Mouse (Mus musculus) embryonic facial prominence, embryonic 11.5 days (tissue): ENCODE results near the gene Zfp385b. TPM values are rescaled to one million over a fixed set of nuclear protein-coding genes. Genes with fewer than 3 reads are reported as not detected.

Experiments used
- ATAC-seq: fragments of 200-750 bp; cut with Nextera tagmentation; replicated peaks from 2 replicates; pipeline ENCODE4 v1.8.0; 2017; ENCODE audit warnings: low read depth; ENCODE audit not compliant: insufficient number of reproducible peaks, low FRiP score, low TSS enrichment
- DNase-seq: peaks from one replicate; pipeline ENCODE4 v3.0.0-alpha.2; 2015; ENCODE audit warnings: low spot score
- H3K27ac ChIP-seq: fragments of 300-500 bp; sonication (generic); replicated peaks from 2 replicates; pipeline ENCODE4 v1.5.1; 2014; ENCODE audit warnings: mild to moderate bottlenecking, low read depth, low read length, control low read depth
- H3K27me3 ChIP-seq: fragments of 300-500 bp; sonication (generic); 2 replicates; pipeline ENCODE4 v1.6.1; 2014; ENCODE audit warnings: mild to moderate bottlenecking, low read length, moderate library complexity, mixed read lengths; ENCODE audit not compliant: control insufficient read depth, insufficient read depth
- H3K36me3 ChIP-seq: fragments of 300-500 bp; sonication (generic); replicated peaks from 2 replicates; pipeline ENCODE4 v1.6.1; 2014; ENCODE audit warnings: low read depth, mild to moderate bottlenecking, low read length, moderate library complexity, mixed read lengths; ENCODE audit not compliant: control insufficient read depth, insufficient read depth
- H3K4me1 ChIP-seq: fragments of 300-500 bp; sonication (generic); 2 replicates; pipeline ENCODE4 v1.6.1; 2014; ENCODE audit warnings: low read length, mixed read lengths; ENCODE audit not compliant: control insufficient read depth, insufficient read depth
- H3K4me2 ChIP-seq: fragments of 300-500 bp; sonication (generic); 2 replicates; pipeline ENCODE4 v1.6.1; 2014; ENCODE audit warnings: low read depth, mild to moderate bottlenecking, control low read depth, low read length, moderate library complexity
- H3K4me3 ChIP-seq: fragments of 300-500 bp; sonication (generic); 2 replicates; pipeline ENCODE4 v1.5.1; 2014; ENCODE audit warnings: low read depth, low read length, control low read depth
- H3K9ac ChIP-seq: fragments of 300-500 bp; sonication (generic); replicated peaks from 2 replicates; pipeline ENCODE4 v1.6.1; 2014; ENCODE audit warnings: mild to moderate bottlenecking, control low read depth, low read length
- H3K9me3 ChIP-seq: fragments of 300-500 bp; sonication (generic); replicated peaks from 2 replicates; pipeline ENCODE4 v1.6.1; 2016; ENCODE audit warnings: mild to moderate bottlenecking, low read length, inconsistent platforms, mixed read lengths; ENCODE audit not compliant: control insufficient read depth
- WGBS: fragments of 180-500 bp; shearing (Covaris S2); extraction: QIAGEN DNeasy Blood & Tissue Kit; methylation state at CpG from one replicate; pipeline ENCODE4 v1.1.7; 2014; 5-methylcytosine and 5-hydroxymethylcytosine counted together
- polyA plus RNA-seq: library from polyadenylated mRNA; unstranded; fragments of >200 nt; fragmentation: Nextera tagmentation; extraction: Ambion mirVana; gene quantifications from 2 replicates; pipeline ENCODE4 v1.2.1, GENCODE M21; 2014

Gene Zfp385b
- polyA plus RNA-seq, 1 experiment from 2014 or later, result 1.7 TPM

DNA sequence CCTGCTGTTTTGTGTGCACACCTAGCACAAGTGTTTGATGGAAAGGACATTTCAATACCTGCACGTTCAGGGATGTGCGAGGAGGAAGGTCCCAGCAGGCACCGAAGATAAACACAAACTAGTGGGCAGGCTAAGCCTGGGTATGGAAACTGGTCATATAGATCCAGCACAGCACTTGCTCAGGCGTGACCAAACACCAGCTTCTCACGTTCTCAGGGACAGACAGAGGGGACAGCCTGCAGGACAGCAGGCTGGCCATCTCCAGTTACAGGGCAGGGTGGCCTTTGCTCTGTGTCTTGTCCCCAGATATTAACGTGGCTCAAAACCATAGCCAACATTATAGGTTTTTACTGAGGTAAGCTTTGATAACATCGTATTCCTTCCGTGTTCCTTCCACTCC lies 128.3 kb downstream of the Zfp385b start:
- Histone ChIP-seq H3K4me3 (no peak overlapping the region), H3K27me3 (no peaks in the 10 kb centered on the region), H3K9ac (no peak overlapping the region), H3K9me3 (no peaks in the 10 kb centered on the region), H3K4me1 (no peaks in the 10 kb centered on the region), H3K36me3 (no peaks in the 10 kb centered on the region), H3K4me2 (no peak overlapping the region), H3K27ac (no peak overlapping the region)
- WGBS, result 73% methylated on average over 8 of the region's 8 CpGs
- ATAC-seq (no peak), DNase-seq (no peak)

DNA sequence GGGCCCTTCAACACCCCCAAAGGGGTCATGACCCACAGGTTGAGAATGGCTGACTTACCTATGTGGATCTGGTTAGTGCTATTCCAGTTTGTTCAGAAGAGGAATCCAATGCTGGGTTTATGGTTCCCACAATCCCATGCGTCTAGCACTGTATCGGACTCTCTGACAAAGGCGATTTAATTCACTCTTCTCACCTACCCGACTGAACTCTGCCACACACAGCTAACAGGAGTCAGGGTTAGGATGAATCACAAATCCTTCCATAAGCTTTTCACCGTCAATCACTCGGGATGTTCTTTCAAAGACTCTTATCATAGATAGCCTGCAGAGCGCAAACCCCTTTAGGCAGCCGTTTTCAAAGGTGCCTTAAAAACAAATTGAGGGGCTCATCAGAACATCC lies 129.1 kb downstream of the Zfp385b start:
- no peaks in the 10 kb centered on the region for H3K36me3 ChIP-seq

DNA sequence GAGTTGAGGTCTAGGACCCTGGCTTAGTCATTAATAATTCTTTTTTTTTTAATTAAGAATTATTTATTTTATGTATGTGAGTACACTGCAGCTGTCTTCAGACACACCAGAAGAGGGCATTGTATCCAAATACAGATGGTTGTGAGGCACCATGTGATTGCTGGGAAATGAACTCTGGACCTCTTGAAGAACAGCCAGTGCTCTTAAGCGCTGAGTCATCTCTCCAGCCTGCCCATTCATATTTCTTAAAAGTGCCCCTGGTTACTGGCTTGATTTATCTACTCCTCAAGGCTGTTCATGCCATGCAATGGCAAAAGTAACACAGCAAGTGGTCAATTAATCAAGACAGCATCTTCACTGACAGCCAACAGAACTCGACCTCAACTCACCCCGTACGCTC lies 130.8 kb downstream of the Zfp385b start:
- no peak overlapping the region for H3K9ac ChIP-seq
- no peak overlapping the region for H3K4me3 ChIP-seq
- no peaks in the 10 kb centered on the region for H3K9me3 ChIP-seq
- 87% methylated on average over 4 of the region's 4 CpGs for WGBS
- H3K4me2 ChIP-seq, result no peak overlapping the region
- no peaks in the 10 kb centered on the region for H3K27me3 ChIP-seq
- H3K36me3 ChIP-seq, result no peaks in the 10 kb centered on the region
- no peak overlapping the region for H3K27ac ChIP-seq
- no peaks in the 10 kb centered on the region for H3K4me1 ChIP-seq
- DNase-seq (no peak), ATAC-seq (no peak)

More for the DNA sequence above, 129.1 kb downstream of the Zfp385b start:
- ATAC-seq (no peak), DNase-seq (no peak)
- H3K4me2 ChIP-seq, result no peak overlapping the region
- no peak overlapping the region for H3K27ac ChIP-seq
- no peak overlapping the region for H3K4me3 ChIP-seq
- no peaks in the 10 kb centered on the region for H3K4me1 ChIP-seq
- H3K27me3 ChIP-seq, result no peaks in the 10 kb centered on the region
- WGBS, result 78% methylated on average over 8 of the region's 8 CpGs
- H3K9me3 ChIP-seq, result no peaks in the 10 kb centered on the region
- H3K9ac ChIP-seq, result no peak overlapping the region

DNA sequence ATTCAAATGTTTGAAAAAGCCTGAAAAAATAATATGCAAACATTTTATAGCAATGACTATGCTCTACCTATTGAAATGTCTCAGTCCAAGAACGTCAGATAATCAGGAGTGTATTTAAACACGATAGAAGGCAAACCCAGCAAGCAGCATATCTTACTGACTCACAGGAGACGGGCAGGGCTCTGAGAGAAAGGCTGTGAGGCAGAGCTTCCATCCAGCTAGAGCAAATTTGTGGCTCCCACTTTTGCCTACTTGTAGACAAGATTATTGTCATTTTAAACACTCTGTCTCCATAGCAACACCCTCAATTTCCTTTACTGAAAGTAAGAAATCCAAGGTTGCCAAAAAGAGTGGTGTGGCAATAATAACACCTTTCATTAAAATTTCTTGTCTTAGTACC lies 135.4 kb downstream of the Zfp385b start:
- Histone ChIP-seq H3K27ac (no peak overlapping the region), H3K36me3 (no peaks in the 10 kb centered on the region), H3K4me1 (no peaks in the 10 kb centered on the region), H3K4me3 (no peak overlapping the region), H3K4me2 (no peak overlapping the region), H3K27me3 (no peaks in the 10 kb centered on the region), H3K9ac (no peak overlapping the region), H3K9me3 (no peaks in the 10 kb centered on the region)
- DNase-seq (no peak), ATAC-seq (no peak)
- WGBS, result 87% methylated on average over 3 of the region's 3 CpGs

DNA sequence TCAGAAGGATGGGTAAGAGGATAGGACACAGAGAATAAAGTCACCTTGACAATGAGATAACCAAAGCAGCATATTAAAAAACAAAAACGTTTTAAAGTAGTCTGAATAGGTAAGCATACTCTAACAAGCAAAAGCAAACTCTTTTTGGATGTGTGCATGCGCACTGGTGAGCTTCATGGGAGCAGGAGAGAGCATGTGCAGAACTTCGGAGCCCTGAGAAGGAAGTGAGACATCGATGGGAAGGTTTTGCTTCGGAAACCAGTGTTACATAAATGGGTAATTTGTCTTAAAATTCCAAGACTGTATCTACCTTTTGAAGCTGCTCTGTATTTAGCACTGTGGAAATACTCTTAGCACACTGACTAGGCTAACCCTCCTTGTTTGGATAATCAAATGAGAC lies 137.2 kb downstream of the Zfp385b start:
- H3K4me2 ChIP-seq, result no peak overlapping the region
- H3K36me3 ChIP-seq, result no peaks in the 10 kb centered on the region
- H3K4me3 ChIP-seq, result no peak overlapping the region
- DNase-seq, result no peak
- no peak overlapping the region for H3K9ac ChIP-seq
- ATAC-seq, result no peak
- 85% methylated on average over 5 of the region's 5 CpGs for WGBS
- H3K4me1 ChIP-seq, result no peaks in the 10 kb centered on the region
- no peaks in the 10 kb centered on the region for H3K27me3 ChIP-seq
- no peak overlapping the region for H3K27ac ChIP-seq
- H3K9me3 ChIP-seq, result no peaks in the 10 kb centered on the region

DNA sequence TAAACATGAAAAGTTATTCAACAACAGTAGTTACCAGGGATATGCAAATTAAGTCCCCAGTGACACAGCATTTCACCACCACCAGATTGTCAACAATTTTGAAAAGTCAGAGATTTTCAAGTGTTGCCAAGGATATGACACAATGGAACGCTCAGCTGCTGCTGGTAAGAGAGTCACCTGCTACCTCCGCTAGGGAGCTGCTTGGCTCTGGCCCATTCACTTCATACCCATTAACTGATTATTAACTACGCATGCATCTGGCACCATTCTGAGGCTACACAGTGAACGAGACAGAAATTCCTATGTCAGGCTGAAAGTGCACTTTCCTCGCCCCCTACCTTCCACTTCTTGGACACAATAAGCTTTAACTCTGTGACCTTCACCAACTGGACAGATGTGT lies 137.7 kb downstream of the Zfp385b start:
- H3K4me1 ChIP-seq, result no peaks in the 10 kb centered on the region
- ATAC-seq, result no peak
- no peaks in the 10 kb centered on the region for H3K9me3 ChIP-seq
- H3K4me3 ChIP-seq, result no peak overlapping the region
- H3K27ac ChIP-seq, result no peak overlapping the region
- WGBS, result 72% methylated on average over 5 of the region's 5 CpGs
- H3K27me3 ChIP-seq, result no peaks in the 10 kb centered on the region
- no peak overlapping the region for H3K9ac ChIP-seq
- no peaks in the 10 kb centered on the region for H3K36me3 ChIP-seq
- no peak for DNase-seq
- H3K4me2 ChIP-seq, result no peak overlapping the region

DNA sequence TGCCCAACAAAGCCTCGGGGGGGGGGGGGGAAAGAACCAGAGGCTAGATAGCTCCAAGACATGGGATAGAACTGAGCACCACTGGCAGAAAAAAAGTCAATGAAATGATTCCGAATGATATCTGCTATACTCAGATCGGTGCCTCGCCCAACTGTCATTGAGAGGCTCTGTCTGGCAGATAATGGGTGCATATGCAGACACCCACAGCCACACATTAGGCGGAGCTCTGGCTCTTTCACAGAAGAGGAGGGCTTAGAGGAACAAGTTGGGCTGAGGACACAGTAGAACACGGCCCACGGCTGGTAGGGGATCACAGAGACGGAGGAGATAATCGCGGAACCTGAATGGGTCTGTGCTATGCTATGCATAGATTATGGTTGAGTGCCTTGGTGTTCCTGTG lies 145.7 kb downstream of the Zfp385b start:
- Histone ChIP-seq H3K4me1 (no peaks in the 10 kb centered on the region), H3K9me3 (no peaks in the 10 kb centered on the region)

DNA sequence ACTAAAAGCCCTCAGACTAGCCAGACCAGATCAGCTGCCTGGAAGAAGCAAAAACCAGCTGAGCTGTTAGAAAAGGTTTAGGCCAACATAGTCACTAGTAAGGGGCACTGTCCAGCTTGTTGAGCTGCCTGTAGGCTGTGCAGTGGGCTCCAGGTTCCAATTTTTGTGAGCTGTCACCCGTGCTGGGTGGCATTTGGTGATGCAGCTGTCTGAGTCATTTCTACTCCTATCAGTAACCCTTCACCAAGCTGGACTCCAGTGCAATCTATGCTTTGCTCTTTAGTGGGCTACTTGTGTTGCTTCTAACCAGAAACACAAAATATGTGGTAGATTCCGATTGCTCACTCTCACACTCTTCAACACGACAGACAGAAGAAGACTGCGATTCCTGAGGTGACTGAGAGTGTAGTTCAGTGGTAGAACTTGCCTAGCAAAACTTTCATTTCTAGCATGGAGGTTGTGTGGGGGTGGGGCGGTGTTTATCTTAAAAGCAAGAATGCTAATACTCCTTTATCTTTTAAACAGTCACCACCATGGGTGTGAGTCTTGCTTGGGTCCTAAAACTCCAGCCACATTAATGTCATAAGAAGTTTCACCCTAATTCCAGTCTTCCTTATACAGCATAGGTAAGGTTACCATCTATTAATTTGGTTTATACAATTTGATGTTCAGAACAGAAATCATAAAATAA lies 147.1 kb downstream of the Zfp385b start:
- no peak overlapping the region for H3K27ac ChIP-seq
- DNase-seq (no peak), ATAC-seq (no peak)
- H3K9ac ChIP-seq, result no peak overlapping the region
- H3K27me3 ChIP-seq, result no peaks in the 10 kb centered on the region
- H3K4me3 ChIP-seq, result no peak overlapping the region
- H3K4me2 ChIP-seq, result no peak overlapping the region
- H3K36me3 ChIP-seq, result no peaks in the 10 kb centered on the region
- 95% methylated on average over 5 of the region's 5 CpGs for WGBS
- no peaks in the 10 kb centered on the region for H3K9me3 ChIP-seq
- no peaks in the 10 kb centered on the region for H3K4me1 ChIP-seq

More for the DNA sequence above, 145.7 kb downstream of the Zfp385b start:
- no peak for DNase-seq
- 88% methylated on average over 10 of the region's 10 CpGs for WGBS
- H3K4me2 ChIP-seq, result no peak overlapping the region
- H3K9ac ChIP-seq, result no peak overlapping the region
- no peak for ATAC-seq
- no peaks in the 10 kb centered on the region for H3K27me3 ChIP-seq
- no peaks in the 10 kb centered on the region for H3K36me3 ChIP-seq
- H3K4me3 ChIP-seq, result no peak overlapping the region
- no peak overlapping the region for H3K27ac ChIP-seq
